Mouse (Mus musculus) heart, embryonic 16.5 days (tissue): Measurements from ENCODE around the gene Atg4c. TPM values are rescaled to one million over a fixed set of nuclear protein-coding genes. Genes with fewer than 3 reads are reported as not detected.

ENCODE experiments used
- ATAC-seq: fragments of 200-750 bp; cut with Nextera tagmentation; replicated peaks from 2 replicates; pipeline ENCODE4 v1.8.0; 2017; ENCODE audit warnings: moderate number of reproducible peaks; ENCODE audit not compliant: insufficient read depth, low FRiP score; ENCODE audit errors: extremely low read depth
- H3K27ac ChIP-seq: fragments of 300-500 bp; sonication (generic); 2 replicates; pipeline ENCODE4 v1.5.1; 2014; ENCODE audit warnings: mild to moderate bottlenecking, low read length, control low read depth, moderate library complexity
- H3K27me3 ChIP-seq: fragments of 300-500 bp; sonication (generic); 2 replicates; pipeline ENCODE4 v1.6.1; 2014; ENCODE audit warnings: low read length, mixed read lengths; ENCODE audit not compliant: control insufficient read depth, insufficient read depth
- H3K36me3 ChIP-seq: fragments of 300-500 bp; sonication (generic); 2 replicates; pipeline ENCODE4 v1.6.1; 2014; ENCODE audit not compliant: control insufficient read depth, insufficient read depth
- H3K4me1 ChIP-seq: fragments of 300-500 bp; sonication (generic); 2 replicates; pipeline ENCODE4 v1.6.1; 2014; ENCODE audit warnings: low read length, mixed read lengths; ENCODE audit not compliant: control insufficient read depth, insufficient read depth
- H3K4me2 ChIP-seq: fragments of 300-500 bp; sonication (generic); 2 replicates; pipeline ENCODE4 v1.6.1; 2014; ENCODE audit warnings: low read depth, mild to moderate bottlenecking, control low read depth, low read length
- H3K4me3 ChIP-seq: fragments of 300-500 bp; sonication (generic); 2 replicates; pipeline ENCODE4 v1.5.1; 2014; ENCODE audit warnings: mild to moderate bottlenecking, control low read depth, low read length
- H3K9ac ChIP-seq: fragments of 300-500 bp; sonication (generic); 2 replicates; pipeline ENCODE4 v1.6.1; 2014; ENCODE audit warnings: low read length, control low read depth
- H3K9me3 ChIP-seq: fragments of 300-500 bp; sonication (generic); replicated peaks from 2 replicates; pipeline ENCODE4 v1.6.1; 2016; ENCODE audit warnings: low read length; ENCODE audit not compliant: control insufficient read depth
- WGBS: fragments of 180-500 bp; shearing (Covaris S2); extraction: QIAGEN DNeasy Blood & Tissue Kit; methylation state at CpG from one replicate; pipeline ENCODE4 v1.1.7; 2014; 5-methylcytosine and 5-hydroxymethylcytosine counted together
- polyA plus RNA-seq: library from polyadenylated mRNA; unstranded; fragments of >200 nt; fragmentation: Nextera tagmentation; extraction: Ambion mirVana; gene quantifications from 2 replicates; pipeline ENCODE4 v1.2.1, GENCODE M21; 2015

The Atg4c gene
- 9.6 and 10.7 TPM in 2 replicates for polyA plus RNA-seq

GRCm38 (mm10) chr4:99193810-99194582 is at the start of gene Atg4c:
TSS of gene Atg4c (plus strand) at chr4:99193934.
- H3K9ac ChIP-seq, result peak within 1 kb of the TSS; percentile 82
- H3K9me3 ChIP-seq, result no peaks in the 10 kb centered on the region
- H3K4me1 ChIP-seq, result peaks cover 11% of the 10 kb centered on the region
- no peaks in the 10 kb centered on the region for H3K36me3 ChIP-seq
- ATAC-seq, result peak; percentile 96
- H3K27ac ChIP-seq, result peak within 1 kb of the TSS; percentile 90
- H3K4me3 ChIP-seq, result peak within 1 kb of the TSS; percentile 68
- WGBS, result under 1% methylated on average over 50 of the region's 50 CpGs
- H3K27me3 ChIP-seq, result no peaks in the 10 kb centered on the region
- H3K4me2 ChIP-seq, result peak within 1 kb of the TSS; percentile 83

- Histone ChIP-seq H3K27me3 (peaks cover 8% of the 10 kb centered on the region), H3K27ac (no peak overlapping the region), H3K4me3 (no peak overlapping the region), H3K36me3 (no peaks in the 10 kb centered on the region), H3K9me3 (no peaks in the 10 kb centered on the region), H3K4me1 (no peaks in the 10 kb centered on the region), H3K9ac (no peak overlapping the region), H3K4me2 (no peak overlapping the region)
- 80% methylated on average over 4 of the region's 4 CpGs for WGBS
- no peak for ATAC-seq
These were observed 42.3 kb upstream of the Atg4c start for GRCm38 (mm10) chr4:99151434-99151833.

GRCm38 (mm10) chr4:99151885-99152558 is 41.7 kb upstream of the Atg4c start:
- WGBS, result 49% methylated on average over 4 of the region's 4 CpGs
- ATAC-seq, result no peak
- no peak overlapping the region for H3K27ac ChIP-seq

GRCm38 (mm10) chr4:99156641-99157307 is 37.0 kb upstream of the Atg4c start:
- ATAC-seq, result no peak
- Histone ChIP-seq H3K4me2 (no peak overlapping the region), H3K9ac (no peak overlapping the region), H3K4me3 (no peak overlapping the region), H3K27me3 (no peaks in the 10 kb centered on the region), H3K27ac (no peak overlapping the region), H3K4me1 (no peaks in the 10 kb centered on the region), H3K36me3 (no peaks in the 10 kb centered on the region), H3K9me3 (no peaks in the 10 kb centered on the region)
- 48% methylated on average over 11 of the region's 11 CpGs for WGBS

More at GRCm38 (mm10) chr4:99151885-99152558, 41.7 kb upstream of the Atg4c start:
- Histone ChIP-seq H3K9ac (no peak overlapping the region), H3K9me3 (no peaks in the 10 kb centered on the region), H3K4me1 (no peaks in the 10 kb centered on the region), H3K4me3 (no peak overlapping the region), H3K4me2 (no peak overlapping the region), H3K36me3 (no peaks in the 10 kb centered on the region), H3K27me3 (peaks cover 8% of the 10 kb centered on the region)

- Histone ChIP-seq H3K4me3 (no peak overlapping the region), H3K9ac (no peak overlapping the region), H3K27ac (no peak overlapping the region), H3K27me3 (no peaks in the 10 kb centered on the region), H3K36me3 (no peaks in the 10 kb centered on the region), H3K4me2 (no peak overlapping the region), H3K9me3 (no peaks in the 10 kb centered on the region), H3K4me1 (no peaks in the 10 kb centered on the region)
- ATAC-seq, result no peak
- 80% methylated on average over 5 of the region's 5 CpGs for WGBS
These were observed 35.2 kb upstream of the Atg4c start for GRCm38 (mm10) chr4:99158495-99158894.

- no peaks in the 10 kb centered on the region for H3K9me3 ChIP-seq
- H3K36me3 ChIP-seq, result no peaks in the 10 kb centered on the region
- H3K9ac ChIP-seq, result no peak overlapping the region
- no peak for ATAC-seq
- 31% methylated on average over 3 of the region's 3 CpGs for WGBS
- no peak overlapping the region for H3K27ac ChIP-seq
- no peaks in the 10 kb centered on the region for H3K27me3 ChIP-seq
- H3K4me1 ChIP-seq, result no peaks in the 10 kb centered on the region
- no peak overlapping the region for H3K4me3 ChIP-seq
- H3K4me2 ChIP-seq, result no peak overlapping the region
These were observed 33.3 kb upstream of the Atg4c start for GRCm38 (mm10) chr4:99160414-99160813.

GRCm38 (mm10) chr4:99160899-99161298 is 32.8 kb upstream of the Atg4c start:
- Histone ChIP-seq H3K27ac (no peak overlapping the region), H3K27me3 (no peaks in the 10 kb centered on the region), H3K4me3 (no peak overlapping the region), H3K4me1 (no peaks in the 10 kb centered on the region), H3K36me3 (no peaks in the 10 kb centered on the region), H3K4me2 (no peak overlapping the region), H3K9me3 (no peaks in the 10 kb centered on the region), H3K9ac (no peak overlapping the region)
- 72% methylated on average over 5 of the region's 5 CpGs for WGBS
- no peak for ATAC-seq

- ATAC-seq, result peak; percentile 54; the same call in 1 of the 2 replicates
- Histone ChIP-seq H3K27ac (peak overlapping the region; percentile 58), H3K36me3 (no peaks in the 10 kb centered on the region), H3K4me1 (no peaks in the 10 kb centered on the region), H3K4me2 (peak overlapping the region; percentile 30; the same call in 1 of the 2 replicates), H3K9ac (no peak overlapping the region), H3K27me3 (no peaks in the 10 kb centered on the region), H3K4me3 (no peak overlapping the region), H3K9me3 (no peaks in the 10 kb centered on the region)
- 22% methylated on average over 6 of the region's 6 CpGs for WGBS
These were observed 32.2 kb upstream of the Atg4c start for GRCm38 (mm10) chr4:99161457-99161971.
